Mouse (Mus musculus) adrenal gland, postnatal 14 days (tissue): ENCODE measurements around the gene Gabbr2. TPM values are rescaled to one million over a fixed set of nuclear protein-coding genes. Genes with fewer than 3 reads are reported as not detected.

ENCODE experiments used
- DNase-seq: peaks from one replicate; pipeline ENCODE4 v3.0.0; 2021; ENCODE audit warnings: mixed read lengths
- total RNA-seq: library from RNA; stranded (reverse); gene quantifications from 2 replicates; pipeline ENCODE4 v1.2.3, GENCODE M21; 2021

The Gabbr2 gene
- total RNA-seq, 1 experiment from 2014 or later, result 0.74 TPM

GRCm38 (mm10) chr4:46988824-46989223 is 2.8 kb downstream of the Gabbr2 start:
- no peak for DNase-seq

GRCm38 (mm10) chr4:46988257-46988656 is 3.4 kb downstream of the Gabbr2 start:
- DNase-seq, result no peak

GRCm38 (mm10) chr4:46987809-46988208 is 3.9 kb downstream of the Gabbr2 start:
- no peak for DNase-seq

GRCm38 (mm10) chr4:46986054-46986453 is 5.6 kb downstream of the Gabbr2 start:
- DNase-seq, result no peak

GRCm38 (mm10) chr4:46982912-46983311 is 8.8 kb downstream of the Gabbr2 start:
- no peak for DNase-seq

GRCm38 (mm10) chr4:46982094-46982493 is 9.6 kb downstream of the Gabbr2 start:
- DNase-seq, result no peak

GRCm38 (mm10) chr4:46978371-46978770 is 13.3 kb downstream of the Gabbr2 start:
- DNase-seq, result no peak

- DNase-seq, result no peak
Observed at GRCm38 (mm10) chr4:46977161-46977560, 14.5 kb downstream of the Gabbr2 start.

- DNase-seq, result no peak
Observed at GRCm38 (mm10) chr4:46976671-46977071, 15.0 kb downstream of the Gabbr2 start.

- DNase-seq, result no peak
Observed at GRCm38 (mm10) chr4:46973322-46973721, 18.4 kb downstream of the Gabbr2 start.

- no peak for DNase-seq
Observed at GRCm38 (mm10) chr4:46967981-46968380, 23.7 kb downstream of the Gabbr2 start.

- DNase-seq, result no peak
Observed at GRCm38 (mm10) chr4:46966551-46966950, 25.1 kb downstream of the Gabbr2 start.

GRCm38 (mm10) chr4:46961403-46961802 is 30.3 kb downstream of the Gabbr2 start:
- DNase-seq, result no peak

- no peak for DNase-seq
Observed at GRCm38 (mm10) chr4:46960208-46960607, 31.5 kb downstream of the Gabbr2 start.

- no peak for DNase-seq
Observed at GRCm38 (mm10) chr4:46959776-46960175, 31.9 kb downstream of the Gabbr2 start.

- no peak for DNase-seq
Observed at GRCm38 (mm10) chr4:46957955-46958354, 33.7 kb downstream of the Gabbr2 start.

- DNase-seq, result no peak
Observed at GRCm38 (mm10) chr4:46956966-46957365, 34.7 kb downstream of the Gabbr2 start.

GRCm38 (mm10) chr4:46953021-46953420 is 38.7 kb downstream of the Gabbr2 start:
- DNase-seq, result no peak

GRCm38 (mm10) chr4:46952562-46952961 is 39.1 kb downstream of the Gabbr2 start:
- no peak for DNase-seq

- DNase-seq, result no peak
Observed at GRCm38 (mm10) chr4:46934291-46934690, 57.4 kb downstream of the Gabbr2 start.

- DNase-seq, result no peak
Observed at GRCm38 (mm10) chr4:46933590-46933989, 58.1 kb downstream of the Gabbr2 start.

- no peak for DNase-seq
Observed at GRCm38 (mm10) chr4:46931706-46932397, 59.8 kb downstream of the Gabbr2 start.

GRCm38 (mm10) chr4:46928112-46928511 is 63.6 kb downstream of the Gabbr2 start:
- DNase-seq, result peak; percentile 25

- DNase-seq, result no peak
Observed at GRCm38 (mm10) chr4:46919144-46919543, 72.5 kb downstream of the Gabbr2 start.

GRCm38 (mm10) chr4:46916786-46917185 is 74.9 kb downstream of the Gabbr2 start:
- DNase-seq, result no peak
